Mouse (Mus musculus): ENCODE results near the gene Mipol1. TPM values are rescaled to one million over a fixed set of nuclear protein-coding genes. Genes with fewer than 3 reads are reported as not detected.

Gene Mipol1
- total and polyA plus RNA-seq, 3 experiments: 6.4 to 10.4 (median 6.6) TPM

DNA sequence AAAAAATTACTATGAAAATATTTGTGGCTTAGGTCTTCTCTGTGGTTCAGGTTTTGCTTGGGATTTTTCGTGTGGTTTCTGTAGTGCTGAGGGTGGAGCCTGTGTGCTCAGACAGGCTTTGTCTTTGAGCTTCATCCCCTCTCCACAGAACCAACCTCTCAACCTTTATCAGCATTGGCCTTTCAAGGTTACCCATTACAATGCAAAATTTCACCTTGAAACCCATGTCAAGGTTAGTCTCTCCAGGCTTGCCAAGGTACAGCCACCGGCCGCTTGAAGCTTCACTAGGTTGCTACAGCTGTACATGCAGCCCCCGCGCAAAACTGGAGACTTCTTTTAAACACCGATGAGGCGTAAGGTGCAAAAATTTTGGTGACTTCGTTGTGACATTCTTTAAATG lies 241.6 kb downstream of the Mipol1 start:
- H3K79me2 ChIP-seq (replicated peaks; ENCODE audit: control insufficient read depth, extremely low read depth, insufficient read depth, poor library complexity, severe bottlenecking): no peaks in the 10 kb centered on the region
- dilution Hi-C loops (cut with MboI; ENCODE audit: extremely low pct_ligation_motif_present, extremely low pct_unique_long_range_greater_than_20kb, low sequenced_read_pairs) (no loop called here), in situ Hi-C loops (cut with MboI; ENCODE audit: low pct_ligation_motif_present, low pct_unique_long_range_greater_than_20kb, low sequenced_read_pairs) (no loop called here)
- no peak overlapping the region for H3K4me3 ChIP-seq (replicated peaks in 1 of 3; ENCODE audit: low read depth in 2 of 3, low read length in 2 of 3, poor library complexity in 1 of 3)
- no peak overlapping the region for H3K9ac ChIP-seq (ENCODE audit: insufficient read depth, low read depth)
- no peaks in the 10 kb centered on the region for H3K27me3 ChIP-seq (replicated peaks)
- H3K27ac ChIP-seq (ENCODE audit: insufficient read depth, low read depth): no peak overlapping the region
- H3K9me3 ChIP-seq (replicated peaks; ENCODE audit: low read length): no peaks in the 10 kb centered on the region
- H3K4me2 ChIP-seq (ENCODE audit: insufficient read depth, low read depth, poor library complexity, severe bottlenecking): no peak overlapping the region; the same call in 1 of the 2 replicates
- no peak for TF ChIP-seq USF1 (IDR thresholded peaks at IDR 0.05; ENCODE audit: low read depth, low read length)
- no peak for TF ChIP-seq ZNF384 (IDR thresholded peaks at IDR 0.05; ENCODE audit: low read depth, low read length)
- no peak for TF ChIP-seq MXI1 (IDR thresholded peaks at IDR 0.05; ENCODE audit: low read depth, low read length)
- no peak for TF ChIP-seq POLR2A (IDR thresholded peaks at IDR 0.05; ENCODE audit: low read depth, low read length)
- TF ChIP-seq NELFE (IDR thresholded peaks at IDR 0.05; ENCODE audit: low read depth, low read length): no peak
- no peak for TF ChIP-seq SMC3 (IDR thresholded peaks at IDR 0.05; ENCODE audit: low read depth, low read length)
- TF ChIP-seq ETS1 (conservative IDR thresholded peaks at IDR 0.05; ENCODE audit: low read depth, low read length): no peak
- TF ChIP-seq IRF4 (IDR thresholded peaks at IDR 0.05; ENCODE audit: low read depth, low read length): no peak
- TF ChIP-seq MYC (IDR thresholded peaks at IDR 0.05; ENCODE audit: low read depth, low read length): no peak
- TF ChIP-seq GABPA (IDR thresholded peaks at IDR 0.05; ENCODE audit: insufficient replicate concordance, low read depth, low read length): no peak
- TF ChIP-seq POLR2AphosphoS2 (IDR thresholded peaks at IDR 0.05; ENCODE audit: low read depth, low read length): no peak
- no peak for TF ChIP-seq RAD21 (IDR thresholded peaks at IDR 0.05; ENCODE audit: low read depth, low read length)
- TF ChIP-seq JUND (conservative IDR thresholded peaks at IDR 0.05; ENCODE audit: low read depth, low read length): no peak
- TF ChIP-seq EP300 (IDR thresholded peaks at IDR 0.05; ENCODE audit: low read length): no peak
- H3K4me1 ChIP-seq (ENCODE audit: control insufficient read depth in 1 of 2, insufficient read depth in 2 of 2): peaks cover 0 to 7% of the 10 kb centered on the region in 2 experiments; a peak in 2 of 4 replicates
- H3K36me3 ChIP-seq (replicated peaks in 1 of 2; ENCODE audit: control insufficient read depth in 1 of 2, insufficient read depth in 1 of 2, low read length in 1 of 2): no peaks in the 10 kb centered on the region
- DNase-seq (ENCODE audit: extremely low read depth): no peak

- no peak overlapping the region for H3K4me2 ChIP-seq (ENCODE audit: insufficient read depth, low read depth, poor library complexity, severe bottlenecking)
- no peak overlapping the region for H3K9ac ChIP-seq (ENCODE audit: insufficient read depth, low read depth)
- H3K9me3 ChIP-seq (replicated peaks; ENCODE audit: low read length): no peaks in the 10 kb centered on the region
- H3K4me3 ChIP-seq (replicated peaks in 1 of 3; ENCODE audit: low read depth in 2 of 3, low read length in 2 of 3, poor library complexity in 1 of 3): no peak overlapping the region
- in situ Hi-C loops (cut with MboI; ENCODE audit: low pct_ligation_motif_present, low pct_unique_long_range_greater_than_20kb, low sequenced_read_pairs): no loop called here
- no peak for TF ChIP-seq JUND (conservative IDR thresholded peaks at IDR 0.05; ENCODE audit: low read depth, low read length)
- TF ChIP-seq POLR2A (IDR thresholded peaks at IDR 0.05; ENCODE audit: low read depth, low read length): no peak
- H3K27ac ChIP-seq (ENCODE audit: insufficient read depth, low read depth): no peak overlapping the region
- no peaks in the 10 kb centered on the region for H3K79me2 ChIP-seq (replicated peaks; ENCODE audit: control insufficient read depth, extremely low read depth, insufficient read depth, poor library complexity, severe bottlenecking)
- no peak for DNase-seq (ENCODE audit: extremely low read depth)
- H3K36me3 ChIP-seq (replicated peaks in 1 of 2; ENCODE audit: control insufficient read depth in 1 of 2, insufficient read depth in 1 of 2, low read length in 1 of 2): no peaks in the 10 kb centered on the region
- dilution Hi-C loops (cut with MboI; ENCODE audit: extremely low pct_ligation_motif_present, extremely low pct_unique_long_range_greater_than_20kb, low sequenced_read_pairs): no loop called here
- H3K4me1 ChIP-seq (ENCODE audit: control insufficient read depth in 1 of 2, insufficient read depth in 2 of 2): peaks cover 0 to 1% of the 10 kb centered on the region in 2 experiments; a peak in 1 of 4 replicates
- no peaks in the 10 kb centered on the region for H3K27me3 ChIP-seq (replicated peaks)
Observed at GRCm38 (mm10) chr12:57476876-57477275, 246.6 kb downstream of the Mipol1 start.

DNA sequence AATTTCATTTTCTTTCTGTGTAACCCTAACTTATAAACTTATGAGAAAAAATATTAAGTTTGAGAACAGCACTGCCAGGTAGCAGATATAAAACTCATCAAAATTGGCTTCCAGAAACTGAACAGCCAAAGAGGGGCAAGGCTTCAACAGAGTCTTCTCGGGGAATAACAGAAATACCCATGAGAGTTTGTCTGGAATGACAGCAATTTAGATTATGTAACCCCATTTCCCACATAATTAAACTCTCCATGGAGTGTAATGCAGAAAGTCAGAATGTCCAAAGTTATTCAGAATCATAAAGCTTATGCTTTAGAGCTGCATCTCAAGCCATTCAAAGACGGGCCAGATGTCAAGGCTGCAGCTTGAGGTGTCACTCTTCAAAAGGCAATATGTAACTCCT lies 251.6 kb downstream of the Mipol1 start:
- no peaks in the 10 kb centered on the region for H3K4me1 ChIP-seq (ENCODE audit: control insufficient read depth in 1 of 2, insufficient read depth in 2 of 2)
- no peak for DNase-seq (ENCODE audit: extremely low read depth)
- no peaks in the 10 kb centered on the region for H3K9me3 ChIP-seq (replicated peaks; ENCODE audit: low read length)
- H3K4me2 ChIP-seq (ENCODE audit: insufficient read depth, low read depth, poor library complexity, severe bottlenecking): no peak overlapping the region
- H3K27ac ChIP-seq (ENCODE audit: insufficient read depth, low read depth): no peak overlapping the region
- in situ Hi-C loops (cut with MboI; ENCODE audit: low pct_ligation_motif_present, low pct_unique_long_range_greater_than_20kb, low sequenced_read_pairs): no loop called here
- TF ChIP-seq MEF2A (IDR thresholded peaks at IDR 0.05; ENCODE audit: borderline replicate concordance, low read depth, low read length) (no peak), POLR2AphosphoS2 (IDR thresholded peaks at IDR 0.05; ENCODE audit: low read depth, low read length) (no peak), ZC3H11A (IDR thresholded peaks at IDR 0.05; ENCODE audit: low read depth, low read length) (no peak), KAT2A (IDR thresholded peaks at IDR 0.05; ENCODE audit: insufficient replicate concordance, low read length) (no peak)
- H3K79me2 ChIP-seq (replicated peaks; ENCODE audit: control insufficient read depth, extremely low read depth, insufficient read depth, poor library complexity, severe bottlenecking): no peaks in the 10 kb centered on the region
- no peak overlapping the region for H3K9ac ChIP-seq (ENCODE audit: insufficient read depth, low read depth)
- H3K27me3 ChIP-seq (replicated peaks): no peaks in the 10 kb centered on the region
- dilution Hi-C loops (cut with MboI; ENCODE audit: extremely low pct_ligation_motif_present, extremely low pct_unique_long_range_greater_than_20kb, low sequenced_read_pairs): no loop called here
- no peak overlapping the region for H3K4me3 ChIP-seq (replicated peaks in 1 of 3; ENCODE audit: low read depth in 2 of 3, low read length in 2 of 3, poor library complexity in 1 of 3)
- no peaks in the 10 kb centered on the region for H3K36me3 ChIP-seq (replicated peaks in 1 of 2; ENCODE audit: control insufficient read depth in 1 of 2, insufficient read depth in 1 of 2, low read length in 1 of 2)
